Mouse (Mus musculus): ENCODE results near the gene Efna1.

GRCm38 (mm10) chr3:89318971-89319590 is 38.1 kb upstream of the Efna1 start:
- TF ChIP-seq CTCF (IDR thresholded peaks at IDR 0.05; ENCODE audit: low read depth) = no peak
- no peak for TF ChIP-seq EP300 (IDR thresholded peaks at IDR 0.05; ENCODE audit: low read depth)
